Mouse (Mus musculus): ENCODE results near the gene Tgfbrap1. TPM values are rescaled to one million over a fixed set of nuclear protein-coding genes. Genes with fewer than 3 reads are reported as not detected.
"Not testable (repeated sequence)": the region's sequence is repeated elsewhere in the genome, so short reads cannot be mapped to it uniquely, and the experiment has no call there.

Gene Tgfbrap1
- total RNA-seq, 2 experiments from 2014 or later: 26.8 to 31.6 TPM

- DNase-seq (ENCODE audit: low spot score in 2 of 2): no peak
Observed at GRCm38 (mm10) chr1:43042271-43042670, 56.2 kb downstream of the Tgfbrap1 start.

- no peak for DNase-seq (ENCODE audit: low spot score in 2 of 2)
Observed at GRCm38 (mm10) chr1:43036014-43036413, 62.4 kb downstream of the Tgfbrap1 start.

DNA sequence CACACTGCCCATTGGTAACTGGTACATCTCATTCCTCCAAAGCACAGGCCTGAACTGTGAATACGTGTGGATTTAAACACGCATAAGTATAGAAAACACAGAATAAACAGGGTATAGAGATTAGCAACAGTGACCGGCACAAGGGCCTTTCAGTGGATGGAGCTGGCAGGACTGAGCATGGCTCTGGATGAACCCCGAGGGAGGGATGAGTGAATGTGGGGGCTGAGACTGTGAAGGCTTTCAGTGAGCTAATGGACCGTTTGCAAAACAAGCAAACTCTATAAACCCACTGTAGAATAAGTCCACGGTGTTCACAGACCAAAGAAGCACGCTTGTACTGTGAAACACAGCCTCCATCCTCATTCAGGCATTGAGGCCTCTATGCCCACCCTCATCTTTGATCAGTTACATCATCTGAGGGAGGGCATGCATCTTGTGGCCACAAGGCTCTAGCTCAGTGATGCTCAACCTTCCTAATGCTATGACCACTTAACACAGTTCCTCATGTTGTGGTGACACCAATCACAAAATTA, 83.2 kb downstream of the Tgfbrap1 start:
- DNase-seq (ENCODE audit: low spot score in 2 of 2): not testable (repeated sequence)

DNA sequence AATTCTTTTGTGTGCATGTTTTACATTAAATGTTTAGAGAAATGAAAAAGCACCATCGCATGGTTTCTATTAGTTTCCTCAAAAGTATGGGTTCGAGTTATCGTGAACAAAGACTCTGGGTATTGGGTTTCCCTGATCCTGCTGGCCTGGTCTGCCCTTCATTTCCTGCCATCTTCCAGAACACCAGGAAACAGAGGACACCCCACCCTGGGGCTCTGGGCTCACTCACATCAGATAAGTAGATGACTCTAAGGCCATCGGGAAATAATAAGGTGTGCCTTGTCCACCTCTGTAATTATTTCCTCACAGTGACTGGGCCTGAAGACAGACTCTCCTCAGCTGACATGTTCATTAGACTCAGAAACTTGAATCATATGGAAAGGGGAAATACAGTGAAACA, 88.0 kb downstream of the Tgfbrap1 start:
- no peak for DNase-seq (ENCODE audit: low spot score in 2 of 2)

DNA sequence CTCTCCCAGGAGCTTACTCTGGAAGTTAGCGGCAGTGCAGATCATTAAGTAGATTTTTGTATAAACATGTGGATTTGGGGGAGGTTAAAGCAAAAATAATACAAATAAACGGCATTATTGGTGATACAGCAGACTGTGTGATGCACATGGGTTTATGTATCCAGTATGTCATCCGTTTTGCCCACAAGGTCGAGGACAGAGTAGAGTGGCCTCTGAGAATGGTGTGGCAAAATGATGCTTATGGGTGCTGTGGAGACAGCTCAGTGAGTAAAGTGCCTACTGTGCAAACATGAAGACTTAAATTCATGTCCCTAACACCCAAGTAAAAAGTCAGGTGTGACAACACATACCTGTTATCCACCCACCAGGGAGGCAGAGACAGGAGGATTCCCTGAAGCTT, 91.9 kb downstream of the Tgfbrap1 start:
- DNase-seq (ENCODE audit: low spot score in 2 of 2): no peak

DNA sequence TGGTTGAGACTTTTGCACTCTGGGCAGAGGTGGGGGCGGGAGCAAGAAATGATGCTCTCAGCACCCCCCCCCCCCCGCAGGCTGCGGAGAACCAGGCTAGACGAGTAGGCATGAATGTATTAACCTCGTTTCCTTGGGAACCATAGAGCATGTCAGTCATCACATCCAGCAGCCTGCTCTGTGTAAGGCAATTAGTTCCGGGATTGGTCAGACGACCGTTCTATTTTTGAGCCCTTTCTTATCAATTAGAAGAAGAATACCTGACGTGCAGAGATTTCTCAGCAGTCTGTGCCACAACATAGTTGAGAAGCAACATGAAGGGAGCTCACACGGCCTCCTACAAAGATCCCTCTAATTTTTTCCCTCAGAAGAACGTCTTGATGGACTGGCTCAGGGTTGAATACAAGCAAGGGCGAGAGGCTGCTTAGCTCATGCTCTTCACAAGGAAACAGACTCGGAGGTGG, 92.4 kb downstream of the Tgfbrap1 start:
- no peak for DNase-seq (ENCODE audit: low spot score in 2 of 2)

Small RNA genes within 50 kb of the gene (microRNA-seq; reads per million reads assigned to microRNA genes)
- gene Gm24001 (ENCODE audit: borderline number of aligned reads in 2 of 2): 0 reads per million in 2 experiments

Other genes with a start within 250 kb of the Tgfbrap1 start
- gene Mrps9, start 247.4 kb downstream of the Tgfbrap1 start, total RNA-seq (2021): 10 to 100 TPM; 59.4 to 61.4 TPM
- gene Gpr45, start 145.8 kb downstream of the Tgfbrap1 start, total RNA-seq (2021): 1 to 10 TPM; 1.7 to 4.3 TPM
- 10 to 100 TPM; 18.8 to 19.4 TPM for gene AI597479, start 73 bp upstream of the Tgfbrap1 start, total RNA-seq (2021)
- gene Fhl2, start 98.3 kb upstream of the Tgfbrap1 start, total RNA-seq (2021): 10 to 100 TPM; 20.8 to 31.8 TPM